Mouse (Mus musculus) gastrocnemius, postnatal 10 days (tissue): ENCODE results near the gene Vcpkmt. TPM values are rescaled to one million over a fixed set of nuclear protein-coding genes. Genes with fewer than 3 reads are reported as not detected.

Experiments
- DNase-seq: peaks from one replicate; pipeline ENCODE4 v3.0.0; 2021; ENCODE audit warnings: mixed read lengths
- microRNA-seq, 2 experiments: library from miRNA; unstranded; fragments of <30 nt; microRNA quantifications; one replicate each; pipeline ENCODE4 v1.2.0; 2021
- total RNA-seq, 2 experiments: library from RNA; stranded (reverse); gene quantifications; 2 replicates each; pipeline ENCODE4 v1.2.3; 2021

The Vcpkmt gene
- total RNA-seq, 2 experiments from 2014 or later: 5.1 to 5.5 TPM

- DNase-seq: no peak
These were observed 44.4 kb downstream of the Vcpkmt start for GRCm38 (mm10) chr12:69538362-69538950.

GRCm38 (mm10) chr12:69537675-69538361 lies 45.0 kb downstream of the Vcpkmt start:
- DNase-seq: peak; percentile 38

- peak; percentile 26 for DNase-seq
These were observed 45.6 kb downstream of the Vcpkmt start for GRCm38 (mm10) chr12:69537243-69537674.

GRCm38 (mm10) chr12:69536616-69537242 lies 46.1 kb downstream of the Vcpkmt start:
- no peak for DNase-seq

GRCm38 (mm10) chr12:69533237-69533636 lies 49.6 kb downstream of the Vcpkmt start:
- DNase-seq: no peak

- DNase-seq: no peak
These were observed 50.3 kb downstream of the Vcpkmt start for GRCm38 (mm10) chr12:69532530-69532929.

GRCm38 (mm10) chr12:69532091-69532490 lies 50.7 kb downstream of the Vcpkmt start:
- no peak for DNase-seq

- no peak for DNase-seq
These were observed 53.0 kb downstream of the Vcpkmt start for GRCm38 (mm10) chr12:69529694-69530403.

- DNase-seq: no peak
These were observed 54.4 kb downstream of the Vcpkmt start for GRCm38 (mm10) chr12:69528275-69529032.

Small RNA genes within 50 kb of the gene (microRNA-seq; reads per million reads assigned to microRNA genes)
- gene Gm23018: 0 reads per million in 2 experiments

Other genes starting within 250 kb of the Vcpkmt start
- 10 to 100 TPM; 21.3 to 23.4 TPM for gene Nemf, start 225.9 kb downstream of the Vcpkmt start, total RNA-seq
- 10 to 100 TPM; 42.5 to 52.1 TPM for gene Arf6, start 210.9 kb downstream of the Vcpkmt start, total RNA-seq
- under 1 TPM; 0.45 to 0.54 TPM for gene Gm9887, start 210.6 kb downstream of the Vcpkmt start, total RNA-seq
- gene Sos2, start 98.8 kb upstream of the Vcpkmt start, total RNA-seq: 10 to 100 TPM; 31.3 to 35.6 TPM
- gene L2hgdh, start 141.8 kb upstream of the Vcpkmt start, total RNA-seq: 10 to 100 TPM; 31.1 to 32.6 TPM
- gene Atp5s, start 141.9 kb upstream of the Vcpkmt start, total RNA-seq: 10 to 100 TPM in 1 of 2 experiments, 1 to 10 TPM in 1; 8.4 to 12.1 TPM
- gene Cdkl1, start 208.2 kb upstream of the Vcpkmt start, total RNA-seq: 1 to 10 TPM; 1.4 to 2.1 TPM